24 mouse cellular contexts compared by ENCODE assay signal in the genomic region with DNA sequence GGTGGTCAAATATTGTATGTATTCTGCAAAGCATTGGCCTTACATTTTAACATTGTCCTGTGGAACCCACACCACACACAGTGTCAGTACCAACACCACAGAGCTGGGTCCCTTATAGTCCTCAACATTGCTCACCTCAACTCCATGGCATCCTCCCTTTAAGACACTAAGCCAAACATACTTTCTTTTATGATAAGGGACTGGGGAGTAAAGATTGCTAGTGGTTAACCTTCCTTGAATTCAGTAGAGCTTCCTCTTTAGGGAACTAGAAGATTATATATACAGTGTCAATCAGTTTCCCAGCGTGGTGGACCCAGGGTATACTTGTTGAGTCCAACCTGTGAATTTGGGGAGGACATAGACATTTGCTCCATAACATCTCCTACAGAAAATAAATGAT.
"Had no signal": no experiment of that assay in that cellular context is flagged by ENCODE, and none has a peak within 500 bp of the region (broad histone marks: within the 10 kb centered on the region; RNA-seq: fewer than 3 reads in every experiment).

No protein-coding gene starts in this region.

- H3K9me3 ChIP-seq: liver, embryonic 15.5 days; lung, embryonic 15.5 days; megakaryocyte, embryonic 14.5 days; midbrain, embryonic 10.5 days; midbrain, embryonic 12.5 days; neural tube, embryonic 13.5 days; neural tube, embryonic 15.5 days had no signal

- H3K4me2 ChIP-seq: liver, embryonic 15.5 days; lung, embryonic 15.5 days; midbrain, embryonic 12.5 days; neural tube, embryonic 13.5 days; neural tube, embryonic 15.5 days had no signal

- ATAC-seq: liver, postnatal 0 days; lung, postnatal 0 days; midbrain, embryonic 16.5 days had no signal

- H3K4me1 ChIP-seq: liver, embryonic 15.5 days; lung, embryonic 15.5 days; midbrain, embryonic 10.5 days; midbrain, embryonic 12.5 days; neural tube, embryonic 13.5 days; neural tube, embryonic 15.5 days had no signal

- H3K27me3 ChIP-seq: liver, embryonic 15.5 days; lung, embryonic 15.5 days; midbrain, embryonic 12.5 days; neural tube, embryonic 13.5 days; neural tube, embryonic 15.5 days had no signal

- H3K27ac ChIP-seq: liver, embryonic 15.5 days; lung, embryonic 15.5 days; macrophage; midbrain, embryonic 10.5 days; midbrain, embryonic 12.5 days; neural tube, embryonic 13.5 days; neural tube, embryonic 15.5 days had no signal

- H3K36me3 ChIP-seq: liver, embryonic 15.5 days; lung, embryonic 15.5 days; midbrain, embryonic 10.5 days; midbrain, embryonic 12.5 days; neural tube, embryonic 13.5 days; neural tube, embryonic 15.5 days had no signal

- H3K4me3 ChIP-seq: liver, embryonic 15.5 days; lung, embryonic 15.5 days; megakaryocyte, embryonic 14.5 days; midbrain, embryonic 10.5 days; midbrain, embryonic 12.5 days; myocyte; neural tube, embryonic 13.5 days; neural tube, embryonic 15.5 days had no signal

- H3K9ac ChIP-seq: liver, embryonic 15.5 days; liver, postnatal 0 days; lung, embryonic 15.5 days; midbrain, embryonic 12.5 days; neural tube, embryonic 13.5 days; neural tube, embryonic 15.5 days had no signal

- DNase-seq: liver, postnatal 0 days; lung, adult 2 months; lung, postnatal 14 days; lung, postnatal 36 days; midbrain, embryonic 14.5 days; retina, postnatal 1 day; right cerebral cortex, adult 18-20 months; right cerebral cortex, postnatal 25 days; right cerebral cortex, postnatal 4 days; spleen, adult 18-20 months; thymus, adult 18-20 months; thymus, postnatal 14 days; thymus, postnatal 4 days had no signal
